Mouse (Mus musculus): ENCODE measurements at regions not wholly inside any gene's neighbourhood (a gene's known extent, or its start where the extent isn't known, plus 50 kb on each side); places are given as distances from the start of the nearest gene placed in this dataset.
"Not testable (repeated sequence)": the region's sequence is repeated elsewhere in the genome, so short reads cannot be mapped to it uniquely, and the experiment has no call there.

DNA sequence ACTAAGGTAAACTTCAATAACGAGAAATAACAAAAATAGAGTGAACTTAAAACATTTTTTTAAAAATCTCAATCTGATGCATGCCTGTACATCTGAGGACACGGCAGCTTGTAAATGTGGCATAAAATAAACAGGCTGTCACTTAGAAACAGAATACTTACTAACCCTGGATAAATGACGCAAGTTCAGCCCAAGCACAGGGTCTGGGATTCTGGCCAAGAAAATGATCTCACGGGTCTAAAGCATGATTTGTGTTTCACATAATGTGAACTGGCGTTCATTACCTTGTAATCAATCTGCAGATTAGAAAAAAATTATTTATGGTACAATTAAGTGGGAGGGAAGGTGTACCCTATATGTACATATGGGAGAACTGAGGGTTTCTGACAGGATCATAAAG is 512.1 kb upstream of the Vrk2 start:
- no peaks in the 10 kb centered on the region for H3K4me1 ChIP-seq (ENCODE audit: control insufficient read depth, insufficient read depth, low read length)
- WGBS = 56% methylated on average over 5 of the region's 5 CpGs
- no peak overlapping the region for H3K9ac ChIP-seq (ENCODE audit: low read length)
- ATAC-seq (ENCODE audit: insufficient number of reproducible peaks, low FRiP score, low TSS enrichment, low read depth) (0 out of 2 replicates have a peak, but pooled peaks have one; percentile 44), DNase-seq (ENCODE audit: low spot score) (no peak)
- no peak overlapping the region for H3K4me2 ChIP-seq (ENCODE audit: low read depth, severe bottlenecking)
- H3K4me3 ChIP-seq (ENCODE audit: low read depth, low read length) = no peak overlapping the region
- H3K27me3 ChIP-seq (ENCODE audit: control insufficient read depth, insufficient read depth, low read length) = no peaks in the 10 kb centered on the region
- H3K36me3 ChIP-seq (ENCODE audit: control insufficient read depth, insufficient read depth, low read length) = no peaks in the 10 kb centered on the region
- no peak overlapping the region for H3K27ac ChIP-seq (replicated peaks; ENCODE audit: low read depth, low read length)
- H3K9me3 ChIP-seq (ENCODE audit: control insufficient read depth, low read length) = no peaks in the 10 kb centered on the region

DNA sequence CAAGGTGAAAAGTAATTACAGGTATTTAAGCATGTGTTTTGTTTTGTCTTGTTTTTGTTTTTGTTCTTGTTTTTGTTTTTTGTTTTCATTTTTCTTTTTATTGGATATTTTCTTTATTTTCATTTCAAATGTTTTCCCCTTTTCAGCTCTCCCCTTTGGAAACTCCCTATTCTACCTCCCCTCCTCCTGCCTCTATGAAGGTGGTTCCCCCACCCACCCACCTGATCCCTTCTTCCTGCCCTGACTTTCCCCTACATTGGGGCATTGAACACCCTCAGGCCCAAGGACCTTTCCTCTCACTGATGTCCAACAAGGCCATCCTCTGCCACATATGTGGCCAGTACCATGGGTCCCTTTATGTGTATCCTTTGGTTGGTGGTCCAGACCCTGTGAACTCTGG is 509.1 kb upstream of the Vrk2 start:
- no peaks in the 10 kb centered on the region for H3K36me3 ChIP-seq (ENCODE audit: control insufficient read depth, insufficient read depth, low read length)
- H3K9me3 ChIP-seq (ENCODE audit: control insufficient read depth, low read length) = no peaks in the 10 kb centered on the region
- H3K4me1 ChIP-seq (ENCODE audit: control insufficient read depth, insufficient read depth, low read length) = no peaks in the 10 kb centered on the region
- H3K4me2 ChIP-seq (ENCODE audit: low read depth, severe bottlenecking) = no peak overlapping the region
- no peak for ATAC-seq (ENCODE audit: insufficient number of reproducible peaks, low FRiP score, low TSS enrichment, low read depth)
- no peak overlapping the region for H3K9ac ChIP-seq (ENCODE audit: low read length)
- H3K27ac ChIP-seq (replicated peaks; ENCODE audit: low read depth, low read length) = no peak overlapping the region
- no peak for DNase-seq (ENCODE audit: low spot score)
- H3K4me3 ChIP-seq (ENCODE audit: low read depth, low read length) = no peak overlapping the region
- no peaks in the 10 kb centered on the region for H3K27me3 ChIP-seq (ENCODE audit: control insufficient read depth, insufficient read depth, low read length)

- no peaks in the 10 kb centered on the region for H3K9me3 ChIP-seq (ENCODE audit: control insufficient read depth, low read length)
- no peaks in the 10 kb centered on the region for H3K4me1 ChIP-seq (ENCODE audit: control insufficient read depth, insufficient read depth, low read length)
- no peak overlapping the region for H3K4me3 ChIP-seq (ENCODE audit: low read depth, low read length)
- DNase-seq (ENCODE audit: low spot score) (no peak), ATAC-seq (ENCODE audit: insufficient number of reproducible peaks, low FRiP score, low TSS enrichment, low read depth) (no peak)
- H3K27me3 ChIP-seq (ENCODE audit: control insufficient read depth, insufficient read depth, low read length) = no peaks in the 10 kb centered on the region
- no peak overlapping the region for H3K27ac ChIP-seq (replicated peaks; ENCODE audit: low read depth, low read length)
- H3K4me2 ChIP-seq (ENCODE audit: low read depth, severe bottlenecking) = no peak overlapping the region
- no peaks in the 10 kb centered on the region for H3K36me3 ChIP-seq (ENCODE audit: control insufficient read depth, insufficient read depth, low read length)
- WGBS = 89% methylated on average over 2 of the region's 2 CpGs
- no peak overlapping the region for H3K9ac ChIP-seq (ENCODE audit: low read length)
These were observed 508.2 kb upstream of the Vrk2 start for GRCm38 (mm10) chr11:27102045-27102444.

GRCm38 (mm10) chr11:27096615-27097014 is 502.8 kb upstream of the Vrk2 start:
- Histone ChIP-seq H3K36me3 (ENCODE audit: control insufficient read depth, insufficient read depth, low read length) (no peaks in the 10 kb centered on the region), H3K9me3 (ENCODE audit: control insufficient read depth, low read length) (no peaks in the 10 kb centered on the region), H3K4me3 (ENCODE audit: low read depth, low read length) (no peak overlapping the region), H3K4me2 (ENCODE audit: low read depth, severe bottlenecking) (no peak overlapping the region), H3K9ac (ENCODE audit: low read length) (no peak overlapping the region), H3K4me1 (ENCODE audit: control insufficient read depth, insufficient read depth, low read length) (no peaks in the 10 kb centered on the region), H3K27ac (replicated peaks; ENCODE audit: low read depth, low read length) (no peak overlapping the region), H3K27me3 (ENCODE audit: control insufficient read depth, insufficient read depth, low read length) (no peaks in the 10 kb centered on the region)
- no peak for ATAC-seq (ENCODE audit: insufficient number of reproducible peaks, low FRiP score, low TSS enrichment, low read depth)
- DNase-seq (ENCODE audit: low spot score) = no peak

- not testable (repeated sequence) for H3K4me2 ChIP-seq (ENCODE audit: low read depth, severe bottlenecking); H3K4me1 ChIP-seq (ENCODE audit: control insufficient read depth, insufficient read depth, low read length); H3K4me3 ChIP-seq (ENCODE audit: low read depth, low read length); H3K9me3 ChIP-seq (ENCODE audit: control insufficient read depth, low read length); H3K27ac ChIP-seq (replicated peaks; ENCODE audit: low read depth, low read length); H3K27me3 ChIP-seq (ENCODE audit: control insufficient read depth, insufficient read depth, low read length); H3K36me3 ChIP-seq (ENCODE audit: control insufficient read depth, insufficient read depth, low read length); ATAC-seq (ENCODE audit: insufficient number of reproducible peaks, low FRiP score, low TSS enrichment, low read depth); DNase-seq (ENCODE audit: low spot score); H3K9ac ChIP-seq (ENCODE audit: low read length)
These were observed 501.7 kb upstream of the Vrk2 start for GRCm38 (mm10) chr11:27095460-27095859.

- H3K27ac ChIP-seq (replicated peaks; ENCODE audit: low read depth, low read length) = no peak overlapping the region
- no peaks in the 10 kb centered on the region for H3K36me3 ChIP-seq (ENCODE audit: control insufficient read depth, insufficient read depth, low read length)
- DNase-seq (ENCODE audit: low spot score) (no peak), ATAC-seq (ENCODE audit: insufficient number of reproducible peaks, low FRiP score, low TSS enrichment, low read depth) (no peak)
- no peak overlapping the region for H3K4me3 ChIP-seq (ENCODE audit: low read depth, low read length)
- H3K4me2 ChIP-seq (ENCODE audit: low read depth, severe bottlenecking) = no peak overlapping the region
- 100% methylated on average over 1 of the region's 1 CpGs for WGBS
- no peaks in the 10 kb centered on the region for H3K9me3 ChIP-seq (ENCODE audit: control insufficient read depth, low read length)
- no peak overlapping the region for H3K9ac ChIP-seq (ENCODE audit: low read length)
- no peaks in the 10 kb centered on the region for H3K4me1 ChIP-seq (ENCODE audit: control insufficient read depth, insufficient read depth, low read length)
- no peaks in the 10 kb centered on the region for H3K27me3 ChIP-seq (ENCODE audit: control insufficient read depth, insufficient read depth, low read length)
These were observed 492.7 kb upstream of the Vrk2 start for GRCm38 (mm10) chr11:27086516-27086915.

DNA sequence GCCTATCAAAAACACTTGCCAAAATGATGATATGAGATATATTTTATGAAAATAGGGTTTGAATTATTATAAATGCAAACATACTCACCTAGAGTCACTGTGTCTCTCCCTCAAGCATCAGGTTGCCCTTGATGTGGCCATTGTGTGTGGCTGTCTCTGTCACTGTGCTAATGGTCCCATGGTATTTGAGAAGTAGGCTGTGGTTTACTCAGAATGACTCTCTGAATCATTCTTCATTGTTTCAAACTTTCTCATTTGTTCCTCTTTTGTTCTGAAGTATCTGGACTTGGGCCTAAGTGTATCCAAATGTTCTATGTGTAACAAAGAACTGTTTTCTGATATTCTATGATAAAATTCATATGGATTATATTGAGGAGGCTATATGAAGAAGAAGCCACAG is 487.4 kb upstream of the Vrk2 start:
- Histone ChIP-seq H3K9me3 (ENCODE audit: control insufficient read depth, low read length) (no peaks in the 10 kb centered on the region), H3K4me2 (ENCODE audit: low read depth, severe bottlenecking) (no peak overlapping the region), H3K4me3 (ENCODE audit: low read depth, low read length) (no peak overlapping the region), H3K9ac (ENCODE audit: low read length) (no peak overlapping the region), H3K27ac (replicated peaks; ENCODE audit: low read depth, low read length) (no peak overlapping the region), H3K27me3 (ENCODE audit: control insufficient read depth, insufficient read depth, low read length) (no peaks in the 10 kb centered on the region), H3K4me1 (ENCODE audit: control insufficient read depth, insufficient read depth, low read length) (no peaks in the 10 kb centered on the region), H3K36me3 (ENCODE audit: control insufficient read depth, insufficient read depth, low read length) (no peaks in the 10 kb centered on the region)
- DNase-seq (ENCODE audit: low spot score) = no peak
- no peak for ATAC-seq (ENCODE audit: insufficient number of reproducible peaks, low FRiP score, low TSS enrichment, low read depth)

- Histone ChIP-seq H3K4me1 (ENCODE audit: control insufficient read depth, insufficient read depth, low read length) (no peaks in the 10 kb centered on the region), H3K9ac (ENCODE audit: low read length) (no peak overlapping the region), H3K4me3 (ENCODE audit: low read depth, low read length) (no peak overlapping the region), H3K36me3 (ENCODE audit: control insufficient read depth, insufficient read depth, low read length) (no peaks in the 10 kb centered on the region), H3K4me2 (ENCODE audit: low read depth, severe bottlenecking) (no peak overlapping the region), H3K27ac (replicated peaks; ENCODE audit: low read depth, low read length) (no peak overlapping the region), H3K27me3 (ENCODE audit: control insufficient read depth, insufficient read depth, low read length) (no peaks in the 10 kb centered on the region), H3K9me3 (ENCODE audit: control insufficient read depth, low read length) (no peaks in the 10 kb centered on the region)
- ATAC-seq (ENCODE audit: insufficient number of reproducible peaks, low FRiP score, low TSS enrichment, low read depth) (no peak), DNase-seq (ENCODE audit: low spot score) (no peak)
These were observed 476.6 kb upstream of the Vrk2 start for GRCm38 (mm10) chr11:27070381-27070780.

DNA sequence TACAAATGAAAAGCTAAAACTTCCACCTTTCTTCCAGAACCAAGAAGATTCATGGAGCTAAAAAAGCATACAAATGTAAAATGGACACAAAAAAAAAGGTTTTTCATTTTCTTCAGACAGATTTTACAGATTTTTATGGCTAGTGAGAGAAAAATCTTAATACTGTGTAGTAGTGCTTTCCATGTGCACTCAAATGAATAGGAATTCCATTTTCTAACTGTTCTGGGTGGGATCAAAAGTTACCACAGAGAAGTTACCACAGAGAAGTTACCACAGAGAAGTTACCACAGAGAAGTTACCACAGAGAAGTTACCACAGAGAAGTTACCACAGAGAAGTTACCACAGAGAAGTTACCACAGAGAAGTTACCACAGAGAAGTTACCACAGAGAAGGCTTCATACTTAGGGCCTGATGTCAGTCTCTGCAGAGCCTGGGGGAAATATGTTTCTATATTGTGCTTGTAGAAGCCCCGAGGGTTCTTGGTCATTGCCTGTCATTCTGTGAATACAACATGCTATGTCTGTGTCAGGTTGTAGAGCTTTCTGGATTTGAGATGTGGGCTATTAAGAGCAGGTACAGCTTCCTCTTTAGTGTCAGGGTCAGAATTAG is 433.5 kb upstream of the Vrk2 start:
- Histone ChIP-seq H3K36me3 (ENCODE audit: control insufficient read depth, insufficient read depth, low read length) (no peaks in the 10 kb centered on the region), H3K9ac (ENCODE audit: low read length) (no peak overlapping the region), H3K27me3 (ENCODE audit: control insufficient read depth, insufficient read depth, low read length) (no peaks in the 10 kb centered on the region), H3K4me2 (ENCODE audit: low read depth, severe bottlenecking) (no peak overlapping the region), H3K4me3 (ENCODE audit: low read depth, low read length) (no peak overlapping the region), H3K27ac (replicated peaks; ENCODE audit: low read depth, low read length) (no peak overlapping the region), H3K9me3 (ENCODE audit: control insufficient read depth, low read length) (no peaks in the 10 kb centered on the region), H3K4me1 (ENCODE audit: control insufficient read depth, insufficient read depth, low read length) (no peaks in the 10 kb centered on the region)
- ATAC-seq (ENCODE audit: insufficient number of reproducible peaks, low FRiP score, low TSS enrichment, low read depth) (no peak), DNase-seq (ENCODE audit: low spot score) (no peak)
- 73% methylated on average over 1 of the region's 1 CpGs for WGBS

All from limb, embryonic 11.5 days (tissue).